Mouse (Mus musculus) cerebellum, adult 11-12 months (tissue): ENCODE data around the gene Ski.
"Not testable (repeated sequence)": the region's sequence is repeated elsewhere in the genome, so short reads cannot be mapped to it uniquely, and the experiment has no call there.

Experiments used
- DNase-seq: peaks from one replicate; pipeline ENCODE4 v3.0.0; 2022

The Ski gene

GRCm38 (mm10) chr4:155222552-155222840 lies at the start of gene Ski:
TSS of gene Ski (minus strand) at chr4:155222592.
- no peak for DNase-seq

GRCm38 (mm10) chr4:155268382-155268781 lies 46.0 kb upstream of the Ski start:
- DNase-seq, result peak; percentile 74

- no peak for DNase-seq
These were observed 45.3 kb upstream of the Ski start for GRCm38 (mm10) chr4:155267639-155268175.

- DNase-seq, result no peak
These were observed 44.7 kb upstream of the Ski start for GRCm38 (mm10) chr4:155267047-155267543.

- peak; percentile 98 for DNase-seq
These were observed 42.3 kb upstream of the Ski start for GRCm38 (mm10) chr4:155264521-155265321.

- DNase-seq, result no peak
These were observed 29.9 kb upstream of the Ski start for GRCm38 (mm10) chr4:155252253-155252652.

GRCm38 (mm10) chr4:155251147-155251546 lies 28.8 kb upstream of the Ski start:
- DNase-seq, result peak; percentile 61

- DNase-seq, result peak; percentile 78
These were observed 28.1 kb upstream of the Ski start for GRCm38 (mm10) chr4:155250361-155251117.

- peak; percentile 91 for DNase-seq
These were observed 27.4 kb upstream of the Ski start, which contains the start of gene Faap20 for GRCm38 (mm10) chr4:155249648-155250351. TSS of gene Faap20 (plus strand) at chr4:155249802.

- peak; percentile 91 for DNase-seq
These were observed 26.9 kb upstream of the Ski start for GRCm38 (mm10) chr4:155249257-155249647.

GRCm38 (mm10) chr4:155248054-155248453 lies 25.7 kb upstream of the Ski start:
- DNase-seq, result not testable (repeated sequence)

GRCm38 (mm10) chr4:155246691-155247105 lies 24.3 kb upstream of the Ski start:
- DNase-seq, result peak; percentile 89

- DNase-seq, result peak; percentile 46
These were observed 23.5 kb upstream of the Ski start for GRCm38 (mm10) chr4:155245770-155246492.

- no peak for DNase-seq
These were observed 20.8 kb upstream of the Ski start for GRCm38 (mm10) chr4:155243233-155243632.

GRCm38 (mm10) chr4:155242292-155242691 lies 19.9 kb upstream of the Ski start:
- DNase-seq, result peak; percentile 67

GRCm38 (mm10) chr4:155241789-155242188 lies 19.4 kb upstream of the Ski start:
- DNase-seq, result peak; percentile 96

GRCm38 (mm10) chr4:155239494-155239893 lies 17.1 kb upstream of the Ski start:
- DNase-seq, result no peak

- DNase-seq, result no peak
These were observed 15.9 kb upstream of the Ski start for GRCm38 (mm10) chr4:155238276-155238675.

- DNase-seq, result peak; percentile 38
These were observed 14.5 kb upstream of the Ski start for GRCm38 (mm10) chr4:155236737-155237385.

- peak; percentile 86 for DNase-seq
These were observed 13.1 kb upstream of the Ski start for GRCm38 (mm10) chr4:155235311-155236119.
